Mouse (Mus musculus): ENCODE measurements around the gene Sorcs3. TPM values are rescaled to one million over a fixed set of nuclear protein-coding genes. Genes with fewer than 3 reads are reported as not detected.
A peak's percentile ranks its signal among the peaks of the same experiment; 100 is the strongest.

The Sorcs3 gene
- polyA plus RNA-seq, 1 experiment from 2014 or later: 0.76 TPM

- Histone ChIP-seq H3K27me3 (replicated peaks; ENCODE audit: low read depth, poor library complexity, severe bottlenecking) (no peaks in the 10 kb centered on the region), H3K9me3 (no peaks in the 10 kb centered on the region), H3K4me3 (no peak overlapping the region), H3K4me1 (no peaks in the 10 kb centered on the region), H3K36me3 (replicated peaks) (no peaks in the 10 kb centered on the region), H3K27ac (replicated peaks) (no peak overlapping the region)
- DNase-seq (ENCODE audit: low spot score): no peak
- WGBS: 84% methylated on average over 8 of the region's 8 CpGs
Observed at GRCm38 (mm10) chr19:48584938-48585560, 379.2 kb downstream of the Sorcs3 start.

GRCm38 (mm10) chr19:48616951-48617350 is 411.1 kb downstream of the Sorcs3 start:
- no peak overlapping the region for H3K4me3 ChIP-seq
- no peaks in the 10 kb centered on the region for H3K27me3 ChIP-seq (replicated peaks; ENCODE audit: low read depth, poor library complexity, severe bottlenecking)
- no peak overlapping the region for H3K27ac ChIP-seq (replicated peaks)
- 50% methylated on average over 1 of the region's 1 CpGs for WGBS
- no peak for DNase-seq (ENCODE audit: low spot score)
- H3K9me3 ChIP-seq: no peaks in the 10 kb centered on the region
- no peaks in the 10 kb centered on the region for H3K36me3 ChIP-seq (replicated peaks)
- no peaks in the 10 kb centered on the region for H3K4me1 ChIP-seq

GRCm38 (mm10) chr19:48630671-48631327 is 425.0 kb downstream of the Sorcs3 start:
- no peaks in the 10 kb centered on the region for H3K9me3 ChIP-seq
- peaks cover 7% of the 10 kb centered on the region for H3K4me1 ChIP-seq
- no peaks in the 10 kb centered on the region for H3K36me3 ChIP-seq (replicated peaks)
- H3K4me3 ChIP-seq: no peak overlapping the region
- H3K27me3 ChIP-seq (replicated peaks; ENCODE audit: low read depth, poor library complexity, severe bottlenecking): no peaks in the 10 kb centered on the region
- peak; percentile 36 for DNase-seq (ENCODE audit: low spot score)
- 51% methylated on average over 6 of the region's 6 CpGs for WGBS
- H3K27ac ChIP-seq (replicated peaks): no peak overlapping the region

GRCm38 (mm10) chr19:48642566-48642965 is 436.7 kb downstream of the Sorcs3 start:
- Histone ChIP-seq H3K4me1 (no peaks in the 10 kb centered on the region), H3K36me3 (replicated peaks) (no peaks in the 10 kb centered on the region), H3K27me3 (replicated peaks; ENCODE audit: low read depth, poor library complexity, severe bottlenecking) (no peaks in the 10 kb centered on the region), H3K4me3 (no peak overlapping the region), H3K27ac (replicated peaks) (no peak overlapping the region), H3K9me3 (no peaks in the 10 kb centered on the region)
- DNase-seq (ENCODE audit: low spot score): no peak
- WGBS: 85% methylated on average over 4 of the region's 4 CpGs

GRCm38 (mm10) chr19:48649941-48650340 is 444.1 kb downstream of the Sorcs3 start:
- no peaks in the 10 kb centered on the region for H3K9me3 ChIP-seq
- 71% methylated on average over 2 of the region's 2 CpGs for WGBS
- no peak for DNase-seq (ENCODE audit: low spot score)
- H3K4me1 ChIP-seq: no peaks in the 10 kb centered on the region
- H3K36me3 ChIP-seq (replicated peaks): no peaks in the 10 kb centered on the region
- no peaks in the 10 kb centered on the region for H3K27me3 ChIP-seq (replicated peaks; ENCODE audit: low read depth, poor library complexity, severe bottlenecking)
- H3K4me3 ChIP-seq: no peak overlapping the region
- no peak overlapping the region for H3K27ac ChIP-seq (replicated peaks)

- WGBS: 86% methylated on average over 6 of the region's 6 CpGs
- Histone ChIP-seq H3K4me1 (no peaks in the 10 kb centered on the region), H3K36me3 (replicated peaks) (no peaks in the 10 kb centered on the region), H3K9me3 (no peaks in the 10 kb centered on the region), H3K27ac (replicated peaks) (no peak overlapping the region), H3K4me3 (no peak overlapping the region), H3K27me3 (replicated peaks; ENCODE audit: low read depth, poor library complexity, severe bottlenecking) (no peaks in the 10 kb centered on the region)
- DNase-seq (ENCODE audit: low spot score): no peak
Observed at GRCm38 (mm10) chr19:48651617-48652016, 445.8 kb downstream of the Sorcs3 start.

- H3K36me3 ChIP-seq (replicated peaks): no peaks in the 10 kb centered on the region
- no peak for DNase-seq (ENCODE audit: low spot score)
- no peaks in the 10 kb centered on the region for H3K4me1 ChIP-seq
- no peaks in the 10 kb centered on the region for H3K27me3 ChIP-seq (replicated peaks; ENCODE audit: low read depth, poor library complexity, severe bottlenecking)
- H3K4me3 ChIP-seq: no peak overlapping the region
- no peaks in the 10 kb centered on the region for H3K9me3 ChIP-seq
- 82% methylated on average over 6 of the region's 6 CpGs for WGBS
- H3K27ac ChIP-seq (replicated peaks): no peak overlapping the region
Observed at GRCm38 (mm10) chr19:48660201-48660600, 454.4 kb downstream of the Sorcs3 start.

- Histone ChIP-seq H3K4me3 (no peak overlapping the region), H3K4me1 (no peaks in the 10 kb centered on the region), H3K27ac (replicated peaks) (no peak overlapping the region), H3K27me3 (replicated peaks; ENCODE audit: low read depth, poor library complexity, severe bottlenecking) (no peaks in the 10 kb centered on the region), H3K36me3 (replicated peaks) (no peaks in the 10 kb centered on the region), H3K9me3 (no peaks in the 10 kb centered on the region)
- 95% methylated on average over 1 of the region's 1 CpGs for WGBS
- no peak for DNase-seq (ENCODE audit: low spot score)
Observed at GRCm38 (mm10) chr19:48679896-48680295, 474.1 kb downstream of the Sorcs3 start.

- H3K36me3 ChIP-seq (replicated peaks): no peaks in the 10 kb centered on the region
- H3K9me3 ChIP-seq: no peaks in the 10 kb centered on the region
- H3K27ac ChIP-seq (replicated peaks): no peak overlapping the region
- 93% methylated on average over 3 of the region's 3 CpGs for WGBS
- H3K4me3 ChIP-seq: no peak overlapping the region
- DNase-seq (ENCODE audit: low spot score): no peak
- H3K27me3 ChIP-seq (replicated peaks; ENCODE audit: low read depth, poor library complexity, severe bottlenecking): no peaks in the 10 kb centered on the region
- no peaks in the 10 kb centered on the region for H3K4me1 ChIP-seq
Observed at GRCm38 (mm10) chr19:48682485-48682884, 476.7 kb downstream of the Sorcs3 start.

- Histone ChIP-seq H3K36me3 (replicated peaks) (no peaks in the 10 kb centered on the region), H3K27me3 (replicated peaks; ENCODE audit: low read depth, poor library complexity, severe bottlenecking) (no peaks in the 10 kb centered on the region), H3K9me3 (no peaks in the 10 kb centered on the region), H3K27ac (replicated peaks) (no peak overlapping the region), H3K4me1 (no peaks in the 10 kb centered on the region; the same call in 1 of the 2 replicates), H3K4me3 (no peak overlapping the region)
- no peak for DNase-seq (ENCODE audit: low spot score)
- WGBS: 82% methylated on average over 2 of the region's 2 CpGs
Observed at GRCm38 (mm10) chr19:48686369-48686768, 480.5 kb downstream of the Sorcs3 start.

GRCm38 (mm10) chr19:48700111-48700658 is 494.4 kb downstream of the Sorcs3 start:
- no peak for DNase-seq (ENCODE audit: low spot score)
- Histone ChIP-seq H3K27ac (replicated peaks) (no peak overlapping the region), H3K27me3 (replicated peaks; ENCODE audit: low read depth, poor library complexity, severe bottlenecking) (0 out of 2 replicates have a peak, but pooled peaks cover 6% of the 10 kb centered on the region), H3K4me3 (no peak overlapping the region), H3K4me1 (no peaks in the 10 kb centered on the region), H3K9me3 (no peaks in the 10 kb centered on the region), H3K36me3 (replicated peaks) (no peaks in the 10 kb centered on the region)
- 71% methylated on average over 6 of the region's 6 CpGs for WGBS

GRCm38 (mm10) chr19:48703763-48704162 is 497.9 kb downstream of the Sorcs3 start:
- no peaks in the 10 kb centered on the region for H3K9me3 ChIP-seq
- WGBS: 93% methylated on average over 2 of the region's 2 CpGs

More at GRCm38 (mm10) chr19:48703763-48704162, 497.9 kb downstream of the Sorcs3 start:
- Histone ChIP-seq H3K4me1 (peaks cover 15% of the 10 kb centered on the region), H3K36me3 (replicated peaks) (no peaks in the 10 kb centered on the region), H3K4me3 (no peak overlapping the region), H3K27ac (replicated peaks) (no peak overlapping the region), H3K27me3 (replicated peaks; ENCODE audit: low read depth, poor library complexity, severe bottlenecking) (0 out of 2 replicates have a peak, but pooled peaks cover 6% of the 10 kb centered on the region)
- DNase-seq (ENCODE audit: low spot score): no peak
